Mouse (Mus musculus): ENCODE data around the gene Xrcc4. TPM values are rescaled to one million over a fixed set of nuclear protein-coding genes. Genes with fewer than 3 reads are reported as not detected.

The Xrcc4 gene
- polyA plus RNA-seq, 1 experiment from 2014 or later: 5.8 TPM

- no peak for ATAC-seq (ENCODE audit: low read depth)
- WGBS (ENCODE audit: insufficient replicate concordance): 55% methylated on average over 6 of the region's 6 CpGs
- no peaks in the 10 kb centered on the region for H3K27me3 ChIP-seq (ENCODE audit: control insufficient read depth, insufficient read depth, low read depth, low read length)
Observed at GRCm38 (mm10) chr13:90051735-90052134, 37.7 kb downstream of the Xrcc4 start.

GRCm38 (mm10) chr13:90039613-90040012, 49.8 kb downstream of the Xrcc4 start:
- no peaks in the 10 kb centered on the region for H3K36me3 ChIP-seq (ENCODE audit: control insufficient read depth, insufficient read depth)
- no peaks in the 10 kb centered on the region for H3K27me3 ChIP-seq (ENCODE audit: control insufficient read depth, insufficient read depth, low read depth, low read length)
- no peaks in the 10 kb centered on the region for H3K4me1 ChIP-seq (ENCODE audit: control insufficient read depth, low read depth, low read length)
- 40% methylated on average over 2 of the region's 2 CpGs for WGBS (ENCODE audit: insufficient replicate concordance)
- no peak overlapping the region for H3K4me3 ChIP-seq (ENCODE audit: low read depth, low read length)
- no peak overlapping the region for H3K27ac ChIP-seq (ENCODE audit: low read length)
- no peak overlapping the region for H3K9ac ChIP-seq (ENCODE audit: low read depth, low read length)
- H3K4me2 ChIP-seq (ENCODE audit: low read depth, low read length): no peak overlapping the region
- H3K9me3 ChIP-seq (replicated peaks; ENCODE audit: control insufficient read depth, low read length): no peaks in the 10 kb centered on the region
- ATAC-seq (ENCODE audit: low read depth): no peak

More at GRCm38 (mm10) chr13:90051735-90052134, 37.7 kb downstream of the Xrcc4 start:
- Histone ChIP-seq H3K4me1 (ENCODE audit: control insufficient read depth, low read depth, low read length) (no peaks in the 10 kb centered on the region), H3K4me2 (ENCODE audit: low read depth, low read length) (no peak overlapping the region), H3K9me3 (replicated peaks; ENCODE audit: control insufficient read depth, low read length) (no peaks in the 10 kb centered on the region), H3K36me3 (ENCODE audit: control insufficient read depth, insufficient read depth) (no peaks in the 10 kb centered on the region), H3K27ac (ENCODE audit: low read length) (no peak overlapping the region), H3K4me3 (ENCODE audit: low read depth, low read length) (no peak overlapping the region), H3K9ac (ENCODE audit: low read depth, low read length) (no peak overlapping the region)

GRCm38 (mm10) chr13:90032977-90033376, 56.4 kb downstream of the Xrcc4 start:
- WGBS (ENCODE audit: insufficient replicate concordance): 63% methylated on average over 4 of the region's 4 CpGs
- Histone ChIP-seq H3K27ac (ENCODE audit: low read length) (no peak overlapping the region), H3K4me1 (ENCODE audit: control insufficient read depth, low read depth, low read length) (no peaks in the 10 kb centered on the region), H3K27me3 (ENCODE audit: control insufficient read depth, insufficient read depth, low read depth, low read length) (no peaks in the 10 kb centered on the region), H3K4me3 (ENCODE audit: low read depth, low read length) (no peak overlapping the region), H3K4me2 (ENCODE audit: low read depth, low read length) (no peak overlapping the region), H3K36me3 (ENCODE audit: control insufficient read depth, insufficient read depth) (no peaks in the 10 kb centered on the region), H3K9ac (ENCODE audit: low read depth, low read length) (no peak overlapping the region), H3K9me3 (replicated peaks; ENCODE audit: control insufficient read depth, low read length) (no peaks in the 10 kb centered on the region)
- no peak for ATAC-seq (ENCODE audit: low read depth)

- no peak for ATAC-seq (ENCODE audit: low read depth)
- H3K36me3 ChIP-seq (ENCODE audit: control insufficient read depth, insufficient read depth): no peaks in the 10 kb centered on the region
- no peaks in the 10 kb centered on the region for H3K27me3 ChIP-seq (ENCODE audit: control insufficient read depth, insufficient read depth, low read depth, low read length)
- H3K27ac ChIP-seq (ENCODE audit: low read length): no peak overlapping the region
- WGBS (ENCODE audit: insufficient replicate concordance): 52% methylated on average over 2 of the region's 2 CpGs
- no peak overlapping the region for H3K4me2 ChIP-seq (ENCODE audit: low read depth, low read length)
- H3K4me3 ChIP-seq (ENCODE audit: low read depth, low read length): no peak overlapping the region
- no peaks in the 10 kb centered on the region for H3K9me3 ChIP-seq (replicated peaks; ENCODE audit: control insufficient read depth, low read length)
- H3K9ac ChIP-seq (ENCODE audit: low read depth, low read length): no peak overlapping the region
- H3K4me1 ChIP-seq (ENCODE audit: control insufficient read depth, low read depth, low read length): no peaks in the 10 kb centered on the region
Observed at GRCm38 (mm10) chr13:90032523-90032922, 56.9 kb downstream of the Xrcc4 start.

GRCm38 (mm10) chr13:90030911-90031310, 58.5 kb downstream of the Xrcc4 start:
- WGBS (ENCODE audit: insufficient replicate concordance): 64% methylated on average over 3 of the region's 3 CpGs
- no peak for ATAC-seq (ENCODE audit: low read depth)

GRCm38 (mm10) chr13:90012620-90013019, 76.8 kb downstream of the Xrcc4 start:
- Histone ChIP-seq H3K9ac (ENCODE audit: low read depth, low read length) (no peak overlapping the region), H3K9me3 (replicated peaks; ENCODE audit: control insufficient read depth, low read length) (no peaks in the 10 kb centered on the region), H3K36me3 (ENCODE audit: control insufficient read depth, insufficient read depth) (no peaks in the 10 kb centered on the region), H3K27ac (ENCODE audit: low read length) (no peak overlapping the region), H3K4me3 (ENCODE audit: low read depth, low read length) (no peak overlapping the region), H3K4me1 (ENCODE audit: control insufficient read depth, low read depth, low read length) (no peaks in the 10 kb centered on the region), H3K27me3 (ENCODE audit: control insufficient read depth, insufficient read depth, low read depth, low read length) (no peaks in the 10 kb centered on the region), H3K4me2 (ENCODE audit: low read depth, low read length) (no peak overlapping the region)
- 23% methylated on average over 3 of the region's 3 CpGs for WGBS (ENCODE audit: insufficient replicate concordance)
- ATAC-seq (ENCODE audit: low read depth): no peak

More at GRCm38 (mm10) chr13:90030911-90031310, 58.5 kb downstream of the Xrcc4 start:
- H3K4me2 ChIP-seq (ENCODE audit: low read depth, low read length): no peak overlapping the region
- H3K27me3 ChIP-seq (ENCODE audit: control insufficient read depth, insufficient read depth, low read depth, low read length): no peaks in the 10 kb centered on the region
- H3K27ac ChIP-seq (ENCODE audit: low read length): no peak overlapping the region
- no peak overlapping the region for H3K9ac ChIP-seq (ENCODE audit: low read depth, low read length)
- H3K9me3 ChIP-seq (replicated peaks; ENCODE audit: control insufficient read depth, low read length): no peaks in the 10 kb centered on the region
- H3K4me1 ChIP-seq (ENCODE audit: control insufficient read depth, low read depth, low read length): no peaks in the 10 kb centered on the region
- no peaks in the 10 kb centered on the region for H3K36me3 ChIP-seq (ENCODE audit: control insufficient read depth, insufficient read depth)
- H3K4me3 ChIP-seq (ENCODE audit: low read depth, low read length): no peak overlapping the region

GRCm38 (mm10) chr13:90012198-90012597, 77.2 kb downstream of the Xrcc4 start:
- no peak overlapping the region for H3K9ac ChIP-seq (ENCODE audit: low read depth, low read length)
- H3K4me1 ChIP-seq (ENCODE audit: control insufficient read depth, low read depth, low read length): no peaks in the 10 kb centered on the region
- ATAC-seq (ENCODE audit: low read depth): no peak
- no peaks in the 10 kb centered on the region for H3K36me3 ChIP-seq (ENCODE audit: control insufficient read depth, insufficient read depth)
- no peak overlapping the region for H3K27ac ChIP-seq (ENCODE audit: low read length)
- no peak overlapping the region for H3K4me3 ChIP-seq (ENCODE audit: low read depth, low read length)
- H3K4me2 ChIP-seq (ENCODE audit: low read depth, low read length): no peak overlapping the region
- WGBS (ENCODE audit: insufficient replicate concordance): 26% methylated on average over 8 of the region's 8 CpGs
- no peaks in the 10 kb centered on the region for H3K27me3 ChIP-seq (ENCODE audit: control insufficient read depth, insufficient read depth, low read depth, low read length)
- no peaks in the 10 kb centered on the region for H3K9me3 ChIP-seq (replicated peaks; ENCODE audit: control insufficient read depth, low read length)

GRCm38 (mm10) chr13:90011129-90011528, 78.3 kb downstream of the Xrcc4 start:
- Histone ChIP-seq H3K4me3 (ENCODE audit: low read depth, low read length) (no peak overlapping the region), H3K36me3 (ENCODE audit: control insufficient read depth, insufficient read depth) (no peaks in the 10 kb centered on the region), H3K9me3 (replicated peaks; ENCODE audit: control insufficient read depth, low read length) (no peaks in the 10 kb centered on the region), H3K4me2 (ENCODE audit: low read depth, low read length) (no peak overlapping the region), H3K27me3 (ENCODE audit: control insufficient read depth, insufficient read depth, low read depth, low read length) (no peaks in the 10 kb centered on the region), H3K9ac (ENCODE audit: low read depth, low read length) (no peak overlapping the region), H3K27ac (ENCODE audit: low read length) (no peak overlapping the region), H3K4me1 (ENCODE audit: control insufficient read depth, low read depth, low read length) (no peaks in the 10 kb centered on the region)
- ATAC-seq (ENCODE audit: low read depth): no peak
- 67% methylated on average over 8 of the region's 8 CpGs for WGBS (ENCODE audit: insufficient replicate concordance)

GRCm38 (mm10) chr13:90009786-90010185, 79.6 kb downstream of the Xrcc4 start:
- Histone ChIP-seq H3K36me3 (ENCODE audit: control insufficient read depth, insufficient read depth) (no peaks in the 10 kb centered on the region), H3K4me3 (ENCODE audit: low read depth, low read length) (no peak overlapping the region), H3K4me1 (ENCODE audit: control insufficient read depth, low read depth, low read length) (no peaks in the 10 kb centered on the region), H3K27me3 (ENCODE audit: control insufficient read depth, insufficient read depth, low read depth, low read length) (no peaks in the 10 kb centered on the region), H3K4me2 (ENCODE audit: low read depth, low read length) (no peak overlapping the region), H3K9me3 (replicated peaks; ENCODE audit: control insufficient read depth, low read length) (no peaks in the 10 kb centered on the region), H3K27ac (ENCODE audit: low read length) (no peak overlapping the region), H3K9ac (ENCODE audit: low read depth, low read length) (no peak overlapping the region)
- no peak for ATAC-seq (ENCODE audit: low read depth)
